Mouse (Mus musculus) neural tube, embryonic 14.5 days (tissue): ENCODE data around the gene Nt5c3. TPM values are rescaled to one million over a fixed set of nuclear protein-coding genes. Genes with fewer than 3 reads are reported as not detected.

Experiments used
- ATAC-seq: fragments of 200-750 bp; cut with Nextera tagmentation; 2 replicates; pipeline ENCODE4 v1.8.0; 2017; ENCODE audit warnings: low read depth, mild to moderate bottlenecking, moderate TSS enrichment, moderate library complexity
- H3K27ac ChIP-seq: fragments of 300-500 bp; sonication (generic); 2 replicates; pipeline ENCODE4 v1.5.1; 2014; ENCODE audit warnings: low read depth, mild to moderate bottlenecking, control low read depth, low read length, moderate library complexity, mixed read lengths
- H3K27me3 ChIP-seq: fragments of 300-500 bp; sonication (generic); 2 replicates; pipeline ENCODE4 v1.6.1; 2014; ENCODE audit warnings: low read length; ENCODE audit not compliant: control insufficient read depth, insufficient read depth
- H3K36me3 ChIP-seq: fragments of 300-500 bp; sonication (generic); 2 replicates; pipeline ENCODE4 v1.6.1; 2014; ENCODE audit warnings: low read length, mixed read lengths; ENCODE audit not compliant: control insufficient read depth, insufficient read depth
- H3K4me1 ChIP-seq: fragments of 300-500 bp; sonication (generic); 2 replicates; pipeline ENCODE4 v1.6.1; 2014; ENCODE audit warnings: low read length; ENCODE audit not compliant: control insufficient read depth, insufficient read depth
- H3K4me2 ChIP-seq: fragments of 300-500 bp; sonication (generic); 2 replicates; pipeline ENCODE4 v1.6.1; 2014; ENCODE audit warnings: mild to moderate bottlenecking, low read depth, low read length, control low read depth
- H3K4me3 ChIP-seq: fragments of 300-500 bp; sonication (generic); 2 replicates; pipeline ENCODE4 v1.5.1; 2014; ENCODE audit warnings: low read depth, low read length, control low read depth, mixed read lengths
- H3K9ac ChIP-seq: fragments of 300-500 bp; sonication (generic); replicated peaks from 2 replicates; pipeline ENCODE4 v1.6.1; 2014; ENCODE audit warnings: low read depth, mild to moderate bottlenecking, control low read depth, low read length, mixed read lengths
- H3K9me3 ChIP-seq: fragments of 300-500 bp; sonication (generic); 2 replicates; pipeline ENCODE4 v1.6.1; 2016; ENCODE audit warnings: low read length; ENCODE audit not compliant: control insufficient read depth
- WGBS: fragments of 180-500 bp; shearing (Covaris S2); extraction: QIAGEN DNeasy Blood & Tissue Kit; methylation state at CpG from one replicate; pipeline ENCODE4 v1.1.7; 2014; 5-methylcytosine and 5-hydroxymethylcytosine counted together
- polyA plus RNA-seq: library from polyadenylated mRNA; unstranded; fragments of >200 nt; fragmentation: Nextera tagmentation; extraction: Ambion mirVana; gene quantifications from 2 replicates; pipeline ENCODE4 v1.2.1, GENCODE M21; 2014

Nt5c3 gene
- polyA plus RNA-seq, 1 experiment from 2014 or later, result 180 TPM

DNA sequence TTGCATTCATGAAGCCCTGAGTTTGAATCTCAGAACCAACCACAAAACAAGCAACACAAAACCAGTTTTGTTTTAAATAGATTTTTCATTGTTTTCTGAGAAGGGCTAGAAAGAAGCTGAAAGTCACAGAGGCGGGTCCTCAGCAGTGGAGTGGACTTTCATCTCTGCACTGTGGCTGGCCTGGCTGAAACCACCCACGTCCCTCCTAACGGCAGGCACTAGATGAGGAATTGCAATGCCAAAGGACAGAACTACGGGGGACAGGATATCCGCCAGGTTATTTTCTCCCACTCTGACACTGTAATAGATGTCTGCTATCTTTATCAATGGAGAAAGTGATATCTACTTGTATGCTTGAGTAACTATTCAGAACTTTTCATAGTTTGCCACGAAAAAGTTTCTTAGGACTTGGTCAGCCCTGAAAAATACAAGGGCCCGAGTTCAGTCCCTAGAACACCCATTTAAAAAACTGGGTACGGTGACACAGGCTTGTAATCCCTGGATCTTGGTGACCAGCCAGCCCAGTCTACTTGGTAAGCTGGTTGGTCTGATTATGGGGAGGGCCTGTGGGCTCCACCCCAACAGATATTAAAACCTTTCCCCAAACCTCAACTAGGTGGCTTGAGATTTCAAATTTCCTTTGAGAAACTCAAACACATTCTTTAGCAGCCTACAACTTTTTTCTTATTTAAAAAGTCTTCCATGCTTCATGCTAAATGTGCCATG is 17.4 kb downstream of the Nt5c3 start:
- H3K9me3 ChIP-seq, result no peaks in the 10 kb centered on the region
- H3K4me2 ChIP-seq, result no peak overlapping the region
- no peak overlapping the region for H3K27ac ChIP-seq
- H3K4me1 ChIP-seq, result peaks cover 18% of the 10 kb centered on the region
- H3K27me3 ChIP-seq, result no peaks in the 10 kb centered on the region
- no peak for ATAC-seq
- H3K36me3 ChIP-seq, result no peaks in the 10 kb centered on the region
- 88% methylated on average over 8 of the region's 8 CpGs for WGBS
- H3K4me3 ChIP-seq, result no peak overlapping the region
- H3K9ac ChIP-seq, result no peak overlapping the region

DNA sequence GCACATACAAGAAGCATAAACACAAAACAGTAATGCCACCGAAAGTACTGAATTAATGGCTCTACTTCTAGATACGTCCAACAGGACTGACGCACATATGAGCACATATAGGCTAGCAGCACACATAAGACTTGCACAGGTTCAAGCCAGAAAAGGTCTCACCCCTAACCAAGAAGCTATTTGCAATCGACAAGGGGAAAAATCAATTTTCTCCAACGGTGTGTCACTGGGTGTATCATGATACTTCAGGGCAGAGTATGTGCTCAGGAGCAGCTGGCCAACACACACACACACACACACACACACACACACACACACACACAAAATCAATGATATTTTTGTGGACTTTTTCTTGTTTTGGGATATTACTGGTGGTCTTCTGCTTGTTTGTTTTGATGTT is 18.2 kb downstream of the Nt5c3 start:
- H3K4me2 ChIP-seq, result no peak overlapping the region
- peaks cover 18% of the 10 kb centered on the region for H3K4me1 ChIP-seq
- no peaks in the 10 kb centered on the region for H3K36me3 ChIP-seq
- no peak overlapping the region for H3K27ac ChIP-seq
- H3K9ac ChIP-seq, result no peak overlapping the region
- no peaks in the 10 kb centered on the region for H3K27me3 ChIP-seq
- no peaks in the 10 kb centered on the region for H3K9me3 ChIP-seq
- no peak for ATAC-seq
- H3K4me3 ChIP-seq, result no peak overlapping the region
- WGBS, result 94% methylated on average over 5 of the region's 5 CpGs

DNA sequence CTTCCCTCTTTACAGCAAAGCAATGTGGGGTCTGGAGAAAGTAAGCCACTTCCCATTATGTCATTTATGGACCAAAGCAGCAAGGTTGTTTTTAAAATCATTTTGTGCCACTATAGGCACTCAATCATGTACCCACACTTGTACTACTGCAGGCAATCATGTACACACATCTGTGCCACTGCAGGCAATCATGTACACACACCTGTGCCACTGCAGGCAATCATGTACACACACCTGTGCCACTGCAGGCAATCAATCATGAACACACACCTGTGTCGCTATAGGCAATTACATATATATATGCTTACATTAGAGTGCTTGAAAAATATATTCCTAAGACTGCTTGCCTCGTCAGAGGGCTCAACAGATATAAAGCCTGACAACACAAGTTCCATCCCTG is 18.8 kb downstream of the Nt5c3 start:
- no peak overlapping the region for H3K27ac ChIP-seq
- WGBS, result 83% methylated on average over 2 of the region's 2 CpGs

DNA sequence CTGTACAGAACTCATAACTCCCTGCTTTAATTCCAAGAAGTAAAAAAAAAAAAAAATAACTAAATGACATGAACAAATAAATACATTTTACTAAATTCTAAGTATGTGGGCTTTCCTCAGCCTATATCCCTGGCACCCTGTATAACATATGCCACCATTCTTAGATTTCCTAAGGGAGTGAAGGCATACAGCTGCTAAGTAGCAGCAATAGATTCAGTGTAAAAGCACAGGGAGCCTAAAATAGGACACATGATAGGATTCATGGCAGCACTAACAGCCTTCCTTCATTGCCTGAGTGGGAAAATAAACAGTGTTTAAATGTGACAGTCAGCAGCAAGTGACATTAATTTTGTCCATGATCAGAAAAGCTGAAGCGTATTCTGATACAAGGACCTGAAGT is 19.4 kb downstream of the Nt5c3 start:
- Histone ChIP-seq H3K27ac (no peak overlapping the region), H3K9me3 (no peaks in the 10 kb centered on the region)
- WGBS, result 65% methylated on average over 1 of the region's 1 CpGs

More for the DNA sequence above, 18.8 kb downstream of the Nt5c3 start:
- no peak overlapping the region for H3K4me3 ChIP-seq
- no peak overlapping the region for H3K4me2 ChIP-seq
- no peak overlapping the region for H3K9ac ChIP-seq
- no peak for ATAC-seq
- H3K27me3 ChIP-seq, result no peaks in the 10 kb centered on the region
- no peaks in the 10 kb centered on the region for H3K9me3 ChIP-seq
- H3K36me3 ChIP-seq, result no peaks in the 10 kb centered on the region
- peaks cover 18% of the 10 kb centered on the region for H3K4me1 ChIP-seq

DNA sequence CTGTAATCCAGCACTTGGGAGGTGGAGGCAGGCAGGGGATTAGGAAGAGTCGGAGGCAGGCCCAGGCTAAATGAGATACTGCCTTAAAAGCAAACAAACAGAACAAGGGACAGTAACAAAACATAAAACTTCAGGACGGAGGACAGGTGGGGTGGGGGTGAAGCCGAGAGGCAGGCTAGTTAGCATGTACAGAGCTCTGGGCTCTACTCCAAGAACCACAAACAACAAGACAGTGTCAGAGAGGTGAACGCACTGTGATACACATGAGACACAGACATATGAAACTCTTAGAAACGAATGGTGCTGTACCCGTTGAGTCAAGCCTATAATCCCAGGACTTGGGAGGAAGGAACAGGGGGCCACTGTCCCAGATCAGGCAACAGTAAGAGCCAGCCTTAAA is 19.9 kb downstream of the Nt5c3 start:
- 49% methylated on average over 6 of the region's 6 CpGs for WGBS
- ATAC-seq, result peak; percentile 50; the same call in 1 of the 2 replicates
- Histone ChIP-seq H3K4me1 (peaks cover 18% of the 10 kb centered on the region), H3K9me3 (no peaks in the 10 kb centered on the region), H3K27ac (no peak overlapping the region), H3K9ac (no peak overlapping the region), H3K4me2 (no peak overlapping the region), H3K4me3 (no peak overlapping the region), H3K36me3 (no peaks in the 10 kb centered on the region), H3K27me3 (no peaks in the 10 kb centered on the region)

More for the DNA sequence above, 19.4 kb downstream of the Nt5c3 start:
- H3K4me2 ChIP-seq, result no peak overlapping the region
- no peaks in the 10 kb centered on the region for H3K36me3 ChIP-seq
- H3K4me3 ChIP-seq, result no peak overlapping the region
- H3K9ac ChIP-seq, result no peak overlapping the region
- H3K27me3 ChIP-seq, result no peaks in the 10 kb centered on the region
- ATAC-seq, result no peak
- peaks cover 18% of the 10 kb centered on the region for H3K4me1 ChIP-seq

DNA sequence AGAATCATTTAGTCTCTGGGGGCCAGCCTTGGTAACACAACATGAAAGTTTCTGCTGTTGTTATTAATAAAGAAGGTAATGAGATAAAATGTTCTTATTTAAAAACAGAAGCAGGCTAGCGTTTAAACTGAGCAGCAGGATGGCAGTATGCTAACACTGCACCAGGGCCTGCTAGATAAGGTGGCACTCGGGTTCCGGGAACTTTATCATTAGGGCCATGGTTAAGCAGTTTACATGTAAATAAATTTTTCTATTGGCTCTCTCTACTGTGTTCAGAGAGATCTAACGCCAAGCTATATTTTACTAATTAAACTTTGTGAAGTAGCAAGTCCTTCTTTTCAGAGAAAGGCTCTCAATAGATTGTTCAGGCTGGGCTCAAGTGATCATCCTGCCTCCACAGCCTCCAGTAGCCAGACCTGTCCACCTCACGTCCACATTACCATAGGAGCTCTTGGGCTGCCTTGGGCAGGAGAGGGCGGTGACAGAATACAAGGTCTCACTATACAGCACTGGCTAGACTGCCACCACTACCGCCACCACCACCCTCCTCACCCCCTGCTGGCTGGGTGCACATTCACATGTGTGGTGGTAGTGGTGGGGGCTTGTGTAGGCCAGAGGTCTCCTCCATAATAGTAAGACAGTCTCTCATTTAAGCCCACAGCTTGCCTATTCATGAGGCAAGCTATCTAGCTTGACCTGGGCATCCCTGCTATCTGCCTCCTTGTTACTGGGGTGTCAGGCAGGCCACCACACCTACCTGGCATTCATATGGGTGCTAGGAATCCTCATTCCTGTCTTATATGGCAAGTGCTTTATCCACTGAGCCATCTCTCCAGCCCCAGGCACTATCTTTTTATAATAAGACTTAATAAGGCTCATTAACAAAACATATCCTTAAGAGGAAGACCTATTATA is 20.9 kb downstream of the Nt5c3 start:
- no peaks in the 10 kb centered on the region for H3K9me3 ChIP-seq
- WGBS, result 87% methylated on average over 7 of the region's 7 CpGs
- H3K4me2 ChIP-seq, result no peak overlapping the region
- H3K36me3 ChIP-seq, result no peaks in the 10 kb centered on the region
- no peak for ATAC-seq
- no peak overlapping the region for H3K4me3 ChIP-seq
- H3K9ac ChIP-seq, result no peak overlapping the region
- H3K27ac ChIP-seq, result no peak overlapping the region
- H3K27me3 ChIP-seq, result no peaks in the 10 kb centered on the region
- H3K4me1 ChIP-seq, result peaks cover 18% of the 10 kb centered on the region

DNA sequence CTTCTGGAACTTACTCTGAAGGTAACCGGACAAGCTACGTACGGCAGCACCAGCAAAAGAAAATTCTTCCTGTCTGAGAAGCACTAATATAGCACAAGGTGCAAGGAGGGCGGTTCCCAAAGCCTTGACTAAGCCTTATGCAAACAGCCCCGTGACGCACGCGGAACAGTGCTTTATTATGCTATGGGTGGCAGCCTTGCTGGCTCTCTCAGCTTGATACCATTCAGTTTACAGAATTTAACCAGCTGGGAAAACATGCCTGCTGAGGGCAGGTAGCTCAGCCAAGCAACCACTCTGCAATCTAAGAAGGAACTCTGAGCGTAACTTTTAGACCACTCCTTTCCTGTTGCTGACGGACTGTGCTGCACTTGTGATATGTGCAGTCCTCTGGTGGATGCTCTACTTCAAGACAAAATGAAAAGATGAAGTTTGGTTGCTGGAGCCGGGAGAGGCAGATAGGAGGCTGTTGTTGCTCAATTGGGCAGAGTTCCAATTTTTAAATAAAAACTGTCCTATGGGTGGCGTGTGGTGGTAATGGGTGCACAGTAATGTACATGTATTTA is 21.8 kb downstream of the Nt5c3 start:
- Histone ChIP-seq H3K9me3 (no peaks in the 10 kb centered on the region), H3K4me3 (no peak overlapping the region), H3K9ac (no peak overlapping the region), H3K27ac (no peak overlapping the region), H3K4me2 (no peak overlapping the region), H3K36me3 (no peaks in the 10 kb centered on the region), H3K27me3 (no peaks in the 10 kb centered on the region), H3K4me1 (peaks cover 18% of the 10 kb centered on the region)
- WGBS, result 38% methylated on average over 12 of the region's 12 CpGs
- no peak; the same call in 1 of the 2 replicates for ATAC-seq

DNA sequence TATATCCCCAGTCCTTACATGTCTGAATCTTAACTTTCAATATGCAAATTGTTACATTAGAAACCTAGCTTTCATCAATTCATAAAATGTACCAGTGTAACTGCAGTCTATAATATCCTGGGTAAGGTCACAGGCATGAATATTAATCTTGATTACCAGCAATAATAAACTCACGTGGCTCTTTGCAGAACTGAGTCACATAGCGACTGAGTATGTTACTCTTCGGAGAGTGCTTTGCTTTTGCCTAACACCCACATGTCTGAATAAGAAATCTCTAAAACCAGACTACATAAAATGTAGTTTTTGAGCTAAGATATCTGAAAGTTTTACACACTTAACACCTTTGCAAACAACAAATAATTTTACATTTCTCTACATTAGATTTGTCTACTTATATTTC is 22.4 kb downstream of the Nt5c3 start:
- Histone ChIP-seq H3K4me2 (no peak overlapping the region), H3K4me3 (no peak overlapping the region), H3K27ac (no peak overlapping the region), H3K4me1 (peaks cover 18% of the 10 kb centered on the region), H3K9ac (no peak overlapping the region), H3K27me3 (no peaks in the 10 kb centered on the region), H3K9me3 (no peaks in the 10 kb centered on the region), H3K36me3 (no peaks in the 10 kb centered on the region)
- 68% methylated on average over 3 of the region's 3 CpGs for WGBS
- ATAC-seq, result no peak

DNA sequence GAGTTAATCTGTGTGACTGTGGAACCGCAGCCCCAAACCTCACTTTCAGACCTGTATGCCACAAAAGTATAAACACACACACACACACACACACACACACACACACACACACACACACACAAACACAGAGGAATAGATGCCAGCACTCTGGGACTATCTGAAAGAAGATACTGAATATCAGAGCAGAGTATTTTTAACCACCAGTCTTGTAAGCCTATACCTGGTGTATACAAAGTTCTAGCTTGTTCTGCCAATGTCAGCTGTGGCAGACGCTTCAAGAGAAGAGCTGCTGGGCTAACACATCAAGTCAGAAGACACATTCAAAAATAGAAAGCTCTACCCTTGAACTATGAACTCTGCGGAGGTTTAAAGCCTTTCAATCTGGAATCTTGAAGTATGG is 24.1 kb downstream of the Nt5c3 start:
- Histone ChIP-seq H3K36me3 (no peaks in the 10 kb centered on the region), H3K4me3 (no peak overlapping the region), H3K27me3 (no peaks in the 10 kb centered on the region), H3K27ac (no peak overlapping the region), H3K9ac (no peak overlapping the region), H3K9me3 (no peaks in the 10 kb centered on the region), H3K4me2 (no peak overlapping the region), H3K4me1 (peaks cover 14% of the 10 kb centered on the region)
- 88% methylated on average over 3 of the region's 3 CpGs for WGBS
- no peak for ATAC-seq
